Mouse (Mus musculus) heart, embryonic 10.5 days (tissue): Measurements from ENCODE around the gene Olfr1238. TPM values are rescaled to one million over a fixed set of nuclear protein-coding genes. Genes with fewer than 3 reads are reported as not detected.

Experiments
- DNase-seq: peaks from one replicate; pipeline ENCODE4 v3.0.0-alpha.2; 2017; ENCODE audit warnings: low spot score
- H3K27ac ChIP-seq: fragments of 300-500 bp; sonication (generic); 2 replicates; pipeline ENCODE4 v1.5.1; 2016; ENCODE audit warnings: mild to moderate bottlenecking
- H3K27me3 ChIP-seq: fragments of 300-500 bp; sonication (generic); 2 replicates; pipeline ENCODE4 v1.6.1; 2016; ENCODE audit warnings: mild to moderate bottlenecking; ENCODE audit not compliant: poor library complexity, insufficient read depth, severe bottlenecking
- H3K36me3 ChIP-seq: fragments of 300-500 bp; sonication (generic); 2 replicates; pipeline ENCODE4 v1.6.1; 2016; ENCODE audit warnings: mild to moderate bottlenecking, moderate library complexity
- H3K4me1 ChIP-seq: fragments of 300-500 bp; sonication (generic); 2 replicates; pipeline ENCODE4 v1.6.1; 2016; ENCODE audit warnings: mild to moderate bottlenecking
- H3K4me3 ChIP-seq: fragments of 300-500 bp; sonication (generic); 2 replicates; pipeline ENCODE4 v1.5.1; 2016; ENCODE audit warnings: mild to moderate bottlenecking, moderate library complexity
- H3K9me3 ChIP-seq: fragments of 300-500 bp; sonication (generic); 2 replicates; pipeline ENCODE4 v1.6.1; 2016; ENCODE audit warnings: mild to moderate bottlenecking, moderate library complexity
- WGBS: fragments of 180-500 bp; shearing (Covaris S2); methylation state at CpG from one replicate; pipeline ENCODE4 v1.1.7; 2016; 5-methylcytosine and 5-hydroxymethylcytosine counted together
- polyA plus RNA-seq: library from polyadenylated mRNA; unstranded; fragments of >200 nt; fragmentation: Nextera tagmentation; extraction: Ambion mirVana; gene quantifications from 2 replicates; pipeline ENCODE4 v1.2.1, GENCODE M21; 2016

Olfr1238 gene
- polyA plus RNA-seq = not detected in 2 replicates

DNA sequence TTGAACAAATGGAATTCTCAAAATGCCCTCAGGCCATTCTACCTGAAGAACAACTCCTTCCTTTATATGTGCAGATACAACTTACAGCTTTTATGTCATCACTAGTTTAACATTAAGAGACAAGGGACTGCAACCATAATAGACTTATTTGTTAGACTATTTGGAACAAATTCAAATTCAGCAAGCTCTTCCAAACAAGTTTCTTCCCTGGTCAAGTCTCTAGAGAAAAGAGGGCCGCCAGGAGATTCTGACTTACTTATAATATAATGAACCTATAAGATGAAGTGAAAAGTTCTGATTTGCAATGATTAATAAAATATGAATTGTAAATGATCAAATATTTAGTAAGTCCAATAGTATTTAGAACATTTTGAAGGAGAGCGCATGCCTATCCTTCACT is at the start of gene Olfr1238:
Olfr1238 (minus strand) TSS at position 101 of the 400 bp plus-strand sequence.
- Histone ChIP-seq H3K4me1 (no peaks in the 10 kb centered on the region), H3K27ac (no peak within 1 kb of the TSS), H3K36me3 (no peaks in the 10 kb centered on the region), H3K9me3 (no peaks in the 10 kb centered on the region), H3K4me3 (no peak within 1 kb of the TSS), H3K27me3 (no peaks in the 10 kb centered on the region)
- no peak for DNase-seq
- 86% methylated on average over 2 of the region's 2 CpGs for WGBS

DNA sequence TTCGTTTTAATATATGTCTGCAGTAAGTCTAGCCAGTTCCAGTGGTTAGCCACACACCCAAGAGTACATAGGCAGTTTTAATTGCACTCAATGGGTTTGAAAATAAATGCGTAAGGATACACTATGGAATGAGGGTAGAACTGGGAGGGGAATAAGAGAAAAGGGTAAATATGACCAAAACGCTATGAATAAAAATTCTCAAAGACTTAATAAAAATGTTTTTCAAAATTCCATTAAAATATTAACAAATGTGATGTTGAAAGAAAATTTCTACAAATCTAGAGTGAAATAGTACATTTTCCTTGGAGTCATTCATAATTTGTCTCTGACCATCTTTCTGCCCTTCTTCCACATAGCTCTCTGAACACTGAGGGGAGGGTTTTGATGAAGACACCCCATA is 33.4 kb upstream of the Olfr1238 start, which contains the start of gene Olfr1240:
Olfr1240 (minus strand) TSS at position 101 of the 400 bp plus-strand sequence.
- no peaks in the 10 kb centered on the region for H3K9me3 ChIP-seq
- no peaks in the 10 kb centered on the region for H3K27me3 ChIP-seq
- no peaks in the 10 kb centered on the region for H3K36me3 ChIP-seq
- H3K4me1 ChIP-seq = no peaks in the 10 kb centered on the region
- 76% methylated on average over 3 of the region's 3 CpGs for WGBS
- DNase-seq = no peak
- H3K27ac ChIP-seq = no peak within 1 kb of the TSS
- no peak within 1 kb of the TSS for H3K4me3 ChIP-seq

DNA sequence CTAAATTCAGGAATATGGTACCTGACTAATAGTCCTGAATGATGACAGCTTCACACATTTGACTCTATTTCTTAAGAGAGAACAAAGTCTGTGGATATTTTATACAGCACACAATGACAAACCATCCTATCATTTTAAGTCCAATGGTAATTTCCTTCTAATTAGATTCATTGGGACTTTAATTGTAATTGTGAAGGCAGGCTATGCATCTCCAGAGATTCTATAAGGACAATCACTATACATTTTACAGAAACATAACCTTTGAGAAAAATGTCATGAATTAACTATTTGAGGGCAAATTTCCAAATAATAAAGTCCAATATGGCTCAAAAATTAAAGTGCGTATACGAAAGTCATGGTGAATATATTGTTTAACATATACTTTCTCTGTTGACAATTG is 10.8 kb upstream of the Olfr1238 start, which contains the start of gene Olfr1239:
Olfr1239 (minus strand) TSS at position 101 of the 400 bp plus-strand sequence.
- Histone ChIP-seq H3K4me1 (no peaks in the 10 kb centered on the region), H3K36me3 (no peaks in the 10 kb centered on the region), H3K4me3 (no peak within 1 kb of the TSS), H3K27ac (no peak within 1 kb of the TSS), H3K27me3 (no peaks in the 10 kb centered on the region), H3K9me3 (no peaks in the 10 kb centered on the region)
- WGBS = 93% methylated on average over 2 of the region's 2 CpGs
- no peak for DNase-seq

DNA sequence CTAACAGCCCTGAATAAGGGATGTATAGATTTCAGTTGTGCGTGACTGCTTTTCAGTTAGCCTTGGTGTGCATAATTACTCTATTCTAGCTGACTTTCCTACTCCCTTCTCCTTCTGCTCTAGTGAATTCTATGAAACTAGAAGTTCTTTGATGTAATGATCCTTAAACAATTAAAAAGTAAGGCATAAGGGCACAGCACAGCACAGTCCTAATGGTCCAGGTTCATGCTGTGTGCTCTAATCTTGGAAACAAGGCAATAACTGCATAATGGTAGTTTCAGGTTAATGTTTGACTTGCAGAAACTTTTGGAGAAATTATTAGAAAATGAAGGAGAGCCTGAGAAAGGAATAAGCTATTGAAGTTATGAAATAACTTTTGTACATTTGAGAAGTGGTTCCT is 5.1 kb upstream of the Olfr1238 start:
- WGBS = 85% methylated on average over 1 of the region's 1 CpGs
- DNase-seq = no peak
- no peaks in the 10 kb centered on the region for H3K36me3 ChIP-seq
- no peak overlapping the region for H3K4me3 ChIP-seq
- no peaks in the 10 kb centered on the region for H3K9me3 ChIP-seq
- no peaks in the 10 kb centered on the region for H3K4me1 ChIP-seq
- H3K27me3 ChIP-seq = no peaks in the 10 kb centered on the region
- no peak overlapping the region for H3K27ac ChIP-seq

DNA sequence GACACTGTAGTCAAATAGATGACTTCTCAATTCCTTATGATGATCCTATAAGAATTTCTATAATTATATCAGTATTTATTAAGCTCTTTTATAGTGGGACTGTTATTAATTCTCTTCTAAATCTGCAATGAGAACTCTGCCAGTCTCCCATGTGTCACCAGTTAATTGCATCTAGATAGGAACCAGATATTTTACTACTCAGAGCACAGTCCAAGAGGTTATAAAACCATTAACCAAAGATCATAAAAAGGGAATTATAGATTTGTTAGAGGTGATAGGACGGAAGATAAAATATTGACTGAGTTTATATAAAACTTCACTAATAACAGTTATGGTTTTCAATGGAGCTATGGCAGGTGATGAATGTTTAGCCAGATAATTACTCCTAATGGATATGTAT is 8.6 kb downstream of the Olfr1238 start:
- Histone ChIP-seq H3K27ac (no peak overlapping the region), H3K4me1 (no peaks in the 10 kb centered on the region), H3K9me3 (no peaks in the 10 kb centered on the region), H3K27me3 (no peaks in the 10 kb centered on the region), H3K36me3 (no peaks in the 10 kb centered on the region), H3K4me3 (no peak overlapping the region)
- DNase-seq = no peak
- WGBS = 64% methylated on average over 1 of the region's 1 CpGs

DNA sequence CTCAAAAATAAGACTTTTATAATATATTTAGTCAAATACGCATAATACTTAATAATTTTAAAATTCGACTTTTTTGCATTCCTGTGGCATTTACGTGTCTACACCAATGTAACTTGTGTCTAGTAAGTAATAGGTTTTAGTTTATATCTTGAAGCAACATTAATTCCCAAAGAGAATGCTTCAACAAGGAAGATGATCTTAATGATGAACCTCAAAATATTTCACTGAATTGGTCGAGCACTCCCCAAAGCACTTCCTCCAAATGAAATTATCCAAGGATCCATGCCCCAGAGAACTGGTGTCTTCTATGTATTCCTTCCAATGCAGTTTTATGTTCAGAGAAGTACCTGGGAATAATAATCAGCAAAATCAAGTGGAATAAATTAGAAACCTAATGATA is 44.7 kb downstream of the Olfr1238 start, which contains the start of gene Olfr1234:
Olfr1234 (minus strand) TSS at position 101 of the 400 bp plus-strand sequence.
- Histone ChIP-seq H3K27ac (no peak within 1 kb of the TSS), H3K9me3 (no peaks in the 10 kb centered on the region), H3K27me3 (no peaks in the 10 kb centered on the region), H3K36me3 (no peaks in the 10 kb centered on the region), H3K4me3 (no peak within 1 kb of the TSS), H3K4me1 (no peaks in the 10 kb centered on the region)
- no peak for DNase-seq
- 85% methylated on average over 4 of the region's 4 CpGs for WGBS

Other genes starting within 250 kb of the Olfr1238 start
- not detected in 2 replicates for gene Olfr1224-ps1, start 245.6 kb downstream of the Olfr1238 start, polyA plus RNA-seq
- not detected in 2 replicates for gene Olfr1225, start 235.0 kb downstream of the Olfr1238 start, polyA plus RNA-seq
- gene Olfr1226, start 209.6 kb downstream of the Olfr1238 start, polyA plus RNA-seq = not detected in 2 replicates
- not detected in 2 replicates for gene Olfr1228, start 155.6 kb downstream of the Olfr1238 start, polyA plus RNA-seq
- not detected in 2 replicates for gene Olfr1229, start 121.7 kb downstream of the Olfr1238 start, polyA plus RNA-seq
- not detected in 2 replicates for gene Olfr1230, start 112.4 kb downstream of the Olfr1238 start, polyA plus RNA-seq
- not detected in 2 replicates for gene Olfr1231, start 102.6 kb downstream of the Olfr1238 start, polyA plus RNA-seq
- gene Olfr1232, start 80.0 kb downstream of the Olfr1238 start, polyA plus RNA-seq = not detected in 2 replicates
- gene Olfr1233, start 67.3 kb downstream of the Olfr1238 start, polyA plus RNA-seq = not detected in 2 replicates
- gene Olfr1234, start 44.8 kb downstream of the Olfr1238 start, polyA plus RNA-seq = not detected in 2 replicates
- gene Olfr1239, start 10.7 kb upstream of the Olfr1238 start, polyA plus RNA-seq = not detected in 2 replicates
- not detected in 2 replicates for gene Olfr1240, start 33.3 kb upstream of the Olfr1238 start, polyA plus RNA-seq
- not detected in 2 replicates for gene Olfr1241, start 77.5 kb upstream of the Olfr1238 start, polyA plus RNA-seq
- not detected in 2 replicates for gene Olfr1242, start 88.7 kb upstream of the Olfr1238 start, polyA plus RNA-seq
- not detected in 2 replicates for gene Olfr1243, start 121.8 kb upstream of the Olfr1238 start, polyA plus RNA-seq
- not detected in 2 replicates for gene Olfr1245, start 168.8 kb upstream of the Olfr1238 start, polyA plus RNA-seq
- gene Olfr1246, start 183.5 kb upstream of the Olfr1238 start, polyA plus RNA-seq = not detected in 2 replicates
- gene Olfr1247, start 204.5 kb upstream of the Olfr1238 start, polyA plus RNA-seq = not detected in 2 replicates
- not detected in 2 replicates for gene Olfr1248, start 208.6 kb upstream of the Olfr1238 start, polyA plus RNA-seq
- gene Olfr1249, start 225.3 kb upstream of the Olfr1238 start, polyA plus RNA-seq = not detected in 2 replicates